Mouse (Mus musculus) liver, embryonic 14.5 days (tissue): ENCODE results near the gene Mb. TPM values are rescaled to one million over a fixed set of nuclear protein-coding genes. Genes with fewer than 3 reads are reported as not detected.

ENCODE experiments used
- ATAC-seq: fragments of 200-750 bp; cut with Nextera tagmentation; 2 replicates; pipeline ENCODE4 v1.8.0; 2017; ENCODE audit warnings: moderate number of reproducible peaks, mild to moderate bottlenecking, moderate library complexity; ENCODE audit not compliant: insufficient read depth
- DNase-seq, 3 experiments: peaks; one replicate each; pipeline ENCODE4 v3.0.0-alpha.2; 2012 to 2013; ENCODE audit warnings: low read depth in 3 of 3, low spot score in 3 of 3
- H3K27ac ChIP-seq: fragments of 300-500 bp; sonication (generic); 2 replicates; pipeline ENCODE4 v1.5.1; 2014; ENCODE audit warnings: moderate library complexity, mild to moderate bottlenecking, control low read depth, inconsistent platforms
- H3K27me3 ChIP-seq: fragments of 300-500 bp; sonication (generic); 2 replicates; pipeline ENCODE4 v1.6.1; 2014; ENCODE audit warnings: mild to moderate bottlenecking, low read length, moderate library complexity; ENCODE audit not compliant: control insufficient read depth, insufficient read depth
- H3K36me3 ChIP-seq: fragments of 300-500 bp; sonication (generic); replicated peaks from 2 replicates; pipeline ENCODE4 v1.6.1; 2014; ENCODE audit warnings: low read depth; ENCODE audit not compliant: control insufficient read depth, insufficient read depth
- H3K4me1 ChIP-seq, 2 experiments: fragments of 200-500 bp in 1 of 2; fragments of 300-500 bp in 1 of 2; sonication (generic) in 1 of 2; replicated peaks; 2 replicates each; pipeline ENCODE4 v1.6.1; 2012 to 2014; ENCODE audit warnings: antibody characterized with exemption in 1 of 2, inconsistent platforms in 1 of 2, low read length in 1 of 2; ENCODE audit not compliant: control insufficient read depth in 2 of 2, insufficient read depth in 2 of 2
- H3K4me2 ChIP-seq: fragments of 300-500 bp; sonication (generic); 2 replicates; pipeline ENCODE4 v1.6.1; 2014; ENCODE audit warnings: low read depth, mild to moderate bottlenecking, control low read depth, moderate library complexity
- H3K4me3 ChIP-seq, 2 experiments: fragments of 200-500 bp in 1 of 2; fragments of 300-500 bp in 1 of 2; sonication (generic) in 1 of 2; 2 replicates each; pipeline ENCODE4 v1.5.1; 2012 to 2014; ENCODE audit warnings: low read depth in 2 of 2, low read length in 2 of 2, mild to moderate bottlenecking in 2 of 2, control low read depth in 1 of 2, inconsistent platforms in 1 of 2, moderate library complexity in 1 of 2; ENCODE audit not compliant: insufficient read depth in 1 of 2
- H3K9ac ChIP-seq: fragments of 300-500 bp; sonication (generic); replicated peaks from 2 replicates; pipeline ENCODE4 v1.6.1; 2014; ENCODE audit warnings: mild to moderate bottlenecking, control low read depth, moderate library complexity
- H3K9me3 ChIP-seq: fragments of 300-500 bp; sonication (generic); 2 replicates; pipeline ENCODE4 v1.6.1; 2016; ENCODE audit warnings: low read length, mixed read lengths; ENCODE audit not compliant: control insufficient read depth
- CTCF ChIP-seq: IDR thresholded peaks from 2 replicates; pipeline ENCODE4 v1.5.1; 2016; ENCODE audit warnings: antibody characterized with exemption, low read depth, control low read depth
- EP300 ChIP-seq: IDR thresholded peaks from 2 replicates; pipeline ENCODE4 v1.6.1; 2016; ENCODE audit warnings: antibody characterized with exemption, low read depth
- WGBS: fragments of 180-500 bp; shearing (Covaris S2); extraction: QIAGEN DNeasy Blood & Tissue Kit; methylation state at CpG from one replicate; pipeline ENCODE4 v1.1.7; 2014; ENCODE audit not compliant: insufficient replicate concordance; 5-methylcytosine and 5-hydroxymethylcytosine counted together
- polyA plus RNA-seq, 2 experiments: library from polyadenylated mRNA; depleted of rRNA in 1 of 2; stranded (reverse) in 1 of 2; unstranded in 1 of 2; fragments of >200 nt; fragmentation: Nextera tagmentation in 1 of 2; extraction: Ambion mirVana in 1 of 2; gene quantifications; 2 replicates each; pipeline versions ENCODE4 v1.2.1 to v1.2.3; 2012 to 2014

Mb gene
- polyA plus RNA-seq, 2 experiments: 0.04 TPM; not detected in 1

GRCm38 (mm10) chr15:77052176-77052575, 1.7 kb upstream of the Mb start:
- Histone ChIP-seq H3K4me1 (peaks cover 3 to 25% of the 10 kb centered on the region in 2 experiments; a peak in 2 of 4 replicates), H3K9ac (no peak overlapping the region), H3K9me3 (no peaks in the 10 kb centered on the region), H3K27me3 (no peaks in the 10 kb centered on the region), H3K27ac (peak overlapping the region; percentile 1; the same call in 1 of the 2 replicates), H3K36me3 (no peaks in the 10 kb centered on the region), H3K4me2 (no peak overlapping the region), H3K4me3 (no peak overlapping the region)
- WGBS: 14% methylated on average over 1 of the region's 1 CpGs
- no peak for TF ChIP-seq CTCF
- TF ChIP-seq EP300: no peak
- no peak for ATAC-seq
- no peak for DNase-seq

DNA sequence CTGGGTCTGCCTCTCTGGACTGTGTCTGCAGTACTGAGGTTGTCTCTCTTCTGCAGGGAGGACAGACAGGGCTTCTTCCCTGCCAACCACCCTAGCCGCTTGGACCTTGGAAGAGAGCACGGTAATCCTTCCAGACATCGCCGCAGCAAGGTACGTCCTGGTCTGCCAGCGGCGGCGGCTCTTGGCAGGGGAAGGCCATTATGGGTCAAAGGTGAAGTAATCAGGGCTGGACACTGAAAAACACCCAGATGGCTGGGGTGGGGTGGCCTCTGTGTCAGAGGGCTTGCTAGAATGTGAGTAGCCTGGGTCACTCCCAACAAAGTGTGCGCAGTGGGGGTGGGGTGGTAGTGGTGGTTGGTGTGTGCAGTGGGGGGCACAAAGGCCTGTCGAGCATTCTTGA, 4.9 kb downstream of the Mb start:
- Histone ChIP-seq H3K27ac (no peak overlapping the region), H3K9me3 (no peaks in the 10 kb centered on the region), H3K4me3 (no peak overlapping the region), H3K4me2 (no peak overlapping the region), H3K36me3 (no peaks in the 10 kb centered on the region), H3K27me3 (no peaks in the 10 kb centered on the region), H3K4me1 (0 out of 4 replicates have a peak, but pooled peaks cover 0 to 3% of the 10 kb centered on the region in 2 experiments), H3K9ac (no peak overlapping the region)
- DNase-seq (no peak), ATAC-seq (no peak)
- no peak for TF ChIP-seq CTCF
- no peak for TF ChIP-seq EP300
- WGBS: 67% methylated on average over 10 of the region's 10 CpGs

DNA sequence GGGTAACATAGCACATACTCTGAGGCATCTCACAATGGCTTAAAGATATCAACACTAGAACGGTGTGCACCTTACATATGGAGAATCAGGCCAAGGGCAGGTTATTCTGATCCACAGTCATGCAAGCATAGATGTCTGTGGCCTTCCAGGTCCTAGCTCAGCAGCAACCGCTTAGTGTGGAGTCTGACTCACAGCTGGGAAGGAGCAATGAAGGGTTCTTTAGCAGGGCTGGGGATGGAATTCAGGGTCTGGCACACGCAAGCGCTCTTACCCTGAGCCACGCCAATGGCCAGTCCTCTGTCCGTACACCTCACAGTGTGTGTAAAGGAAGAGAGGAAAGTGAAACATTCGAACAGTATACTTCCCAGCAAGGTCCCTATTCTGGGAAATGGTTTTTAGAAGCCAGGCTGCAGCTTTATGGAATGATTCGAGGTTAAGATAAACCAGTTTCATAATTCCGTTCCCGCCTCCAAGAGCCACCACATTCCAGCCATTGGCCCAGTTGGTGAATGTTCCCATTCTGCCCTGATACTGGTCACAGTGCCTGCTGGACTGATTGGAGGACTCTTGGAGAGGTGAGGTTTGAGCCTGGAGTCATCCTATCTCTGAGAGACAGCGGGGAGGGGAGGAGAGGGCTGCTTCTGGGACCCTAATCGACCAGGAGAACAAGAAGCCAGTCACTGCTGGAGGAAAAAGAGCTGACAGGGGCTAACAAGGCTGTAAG, 5.7 kb downstream of the Mb start, which contains the start of gene Apol6:
Apol6 (plus strand) TSS at position 133 of the 724 bp plus-strand sequence.
- Histone ChIP-seq H3K4me2 (peak within 1 kb of the TSS; percentile 28; the same call in 1 of the 2 replicates), H3K27me3 (no peaks in the 10 kb centered on the region), H3K9me3 (no peaks in the 10 kb centered on the region), H3K4me3 (no peak within 1 kb of the TSS), H3K36me3 (no peaks in the 10 kb centered on the region), H3K9ac (peak within 1 kb of the TSS; percentile 27), H3K4me1 (0 out of 4 replicates have a peak, but pooled peaks cover 0 to 3% of the 10 kb centered on the region in 2 experiments), H3K27ac (no peak within 1 kb of the TSS)
- 61% methylated on average over 12 of the region's 12 CpGs for WGBS
- DNase-seq: no peak
- ATAC-seq: no peak
- TF ChIP-seq CTCF: no peak
- no peak for TF ChIP-seq EP300

- no peak for DNase-seq
- ATAC-seq: no peak
- Histone ChIP-seq H3K27ac (no peak overlapping the region), H3K36me3 (no peaks in the 10 kb centered on the region), H3K4me2 (no peak overlapping the region), H3K9ac (no peak overlapping the region), H3K27me3 (no peaks in the 10 kb centered on the region), H3K4me1 (0 out of 4 replicates have a peak, but pooled peaks cover 0 to 3% of the 10 kb centered on the region in 2 experiments), H3K9me3 (no peaks in the 10 kb centered on the region), H3K4me3 (no peak overlapping the region)
- no peak for TF ChIP-seq EP300
- TF ChIP-seq CTCF: no peak
- WGBS: 13% methylated on average over 3 of the region's 3 CpGs
Observed at GRCm38 (mm10) chr15:77040784-77041183, 9.7 kb downstream of the Mb start.

DNA sequence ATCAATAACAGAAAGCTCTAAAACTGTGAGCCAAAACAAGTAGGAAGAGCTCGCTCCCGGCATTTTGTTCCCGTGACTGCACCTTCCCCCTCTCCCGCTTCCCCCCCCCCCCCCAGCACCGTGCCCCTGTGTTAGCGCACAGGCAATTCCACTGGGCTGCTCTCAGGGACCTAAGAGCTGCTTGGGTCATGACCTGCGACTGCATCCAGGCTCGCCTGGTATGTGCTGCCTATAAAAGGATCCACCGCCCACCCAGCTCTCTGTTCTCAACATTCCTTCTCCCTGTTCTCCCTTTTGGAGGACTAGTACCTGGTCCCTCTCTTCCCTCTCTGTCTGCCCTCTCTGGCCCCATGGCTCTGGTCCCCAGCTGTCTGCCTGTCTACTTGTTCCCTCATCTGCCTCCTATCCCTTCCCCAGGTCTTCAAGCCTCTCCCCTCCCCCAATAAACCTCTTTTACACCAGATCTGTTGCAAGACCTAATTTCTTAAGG, 11.2 kb downstream of the Mb start:
- Histone ChIP-seq H3K9ac (no peak overlapping the region), H3K4me1 (0 out of 4 replicates have a peak, but pooled peaks cover 0 to 4% of the 10 kb centered on the region in 2 experiments), H3K4me3 (no peak overlapping the region), H3K27ac (no peak overlapping the region), H3K36me3 (no peaks in the 10 kb centered on the region), H3K9me3 (no peaks in the 10 kb centered on the region), H3K27me3 (no peaks in the 10 kb centered on the region), H3K4me2 (no peak overlapping the region)
- 66% methylated on average over 9 of the region's 9 CpGs for WGBS
- no peak for DNase-seq
- TF ChIP-seq CTCF: no peak
- TF ChIP-seq EP300: no peak
- no peak for ATAC-seq
